Mouse (Mus musculus): ENCODE data around the gene Rapgef4.

- TF ChIP-seq CTCF (IDR thresholded peaks at IDR 0.05; ENCODE audit: insufficient read depth, low read length), result no peak
- TF ChIP-seq POLR2A (IDR thresholded peaks at IDR 0.05; ENCODE audit: borderline replicate concordance, extremely low read depth, low read depth, low read length), result no peak
These were observed 274.0 kb downstream of the Rapgef4 start for GRCm38 (mm10) chr2:72254813-72255582.
